Mouse (Mus musculus) CD4-positive helper T cell, adult 2 months (primary cell): Measurements from ENCODE around the gene Fam69a.

Experiments used
- DNase-seq: peaks from one replicate; pipeline ENCODE4 v3.0.0-alpha.2; 2012; ENCODE audit warnings: low read depth, missing footprints, low spot score

Fam69a gene

DNA sequence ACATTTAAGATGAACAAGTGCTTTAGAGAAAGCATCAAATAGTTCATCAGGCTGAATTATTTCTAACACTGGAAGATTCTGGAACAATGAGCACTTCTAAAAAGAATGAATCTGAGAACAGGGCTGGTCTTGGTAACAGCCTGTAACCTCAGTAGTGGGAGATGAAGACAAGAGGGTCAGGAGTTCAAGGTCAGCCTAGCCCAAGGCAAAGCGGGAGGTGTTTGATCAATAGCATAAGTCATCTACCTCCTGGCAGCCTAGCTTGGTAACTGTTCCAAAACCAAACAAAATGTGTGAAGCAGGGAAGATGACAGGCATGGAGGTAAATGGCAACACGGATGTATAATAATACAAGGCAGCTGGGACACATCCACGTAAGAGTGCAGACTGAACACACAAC lies 122.9 kb downstream of the Fam69a start:
- DNase-seq, result no peak

GRCm38 (mm10) chr5:107858963-107859362 lies 127.9 kb downstream of the Fam69a start:
- DNase-seq, result peak; percentile 40
